Mouse (Mus musculus): ENCODE results near the gene Shisa4.

DNA sequence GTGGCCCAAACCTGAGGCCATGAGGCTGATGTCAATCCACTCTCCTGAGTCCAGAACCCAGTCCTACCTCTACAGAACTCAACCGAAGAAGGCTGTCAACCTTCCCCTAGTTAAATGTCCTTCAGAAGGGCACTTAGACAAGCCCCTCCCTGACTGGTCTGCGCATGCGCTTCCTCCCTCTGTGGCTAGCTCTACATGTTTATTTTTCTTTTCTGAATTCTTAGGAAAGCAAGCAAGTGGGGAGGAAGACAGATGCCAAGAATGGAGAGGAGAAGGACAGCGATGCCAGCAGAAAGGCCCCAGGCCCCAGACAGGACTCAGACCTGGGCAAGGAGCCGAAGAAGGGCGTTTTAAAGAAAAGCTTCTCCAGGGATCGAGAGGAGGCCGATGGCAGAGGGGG is 11.6 kb downstream of the Shisa4 start:
- no peak for TF ChIP-seq GATA1 (IDR thresholded peaks at IDR 0.05; ENCODE audit: borderline replicate concordance, low read length)
- TF ChIP-seq FLI1 (IDR thresholded peaks at IDR 0.05; ENCODE audit: low read length) = no peak

Measured in megakaryocyte, embryonic 14.5 days (primary cell).